Mouse (Mus musculus): ENCODE data around the gene Lrrc37a. TPM values are rescaled to one million over a fixed set of nuclear protein-coding genes. Genes with fewer than 3 reads are reported as not detected.
A peak's percentile ranks its signal among the peaks of the same experiment; 100 is the strongest.

Gene Lrrc37a
- total and polyA plus RNA-seq, 3 experiments = not detected

DNA sequence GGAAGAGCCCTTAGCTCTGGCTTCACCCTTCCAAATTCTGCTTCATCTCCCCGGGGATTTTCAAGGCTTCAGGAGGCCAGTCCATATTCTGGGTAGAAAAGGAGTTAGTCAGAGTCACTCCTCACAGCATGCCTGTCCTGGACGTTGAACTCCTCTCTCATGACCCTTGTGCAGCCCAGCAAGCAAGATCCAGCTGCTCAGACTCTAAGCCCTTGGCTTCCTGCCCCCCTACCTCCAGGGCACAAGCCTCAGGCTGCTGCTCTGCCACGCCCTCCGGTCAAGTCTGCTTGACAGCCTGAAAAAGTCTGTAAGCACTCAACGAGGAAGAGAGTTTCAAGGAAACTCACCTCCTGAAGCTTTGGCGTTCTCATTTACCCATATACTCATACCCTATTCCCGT is 97.8 kb downstream of the Lrrc37a start:
- Histone ChIP-seq H3K9ac (ENCODE audit: control insufficient read depth, low read depth, low read length, poor library complexity, severe bottlenecking) (no peak overlapping the region), H3K79me2 (ENCODE audit: control insufficient read depth, insufficient read depth, low read length, poor library complexity) (peaks cover 13% of the 10 kb centered on the region), H3K4me1 (ENCODE audit: control insufficient read depth in 1 of 2, insufficient read depth in 2 of 2, low read length in 2 of 2) (peaks cover under 1 to 5% of the 10 kb centered on the region in 2 experiments; a peak in 2 of 4 replicates), H3K4me3 (ENCODE audit: control insufficient read depth in 1 of 2, insufficient read depth in 1 of 2, low read depth in 2 of 2, low read length in 2 of 2) (no peak overlapping the region), H3K27ac (ENCODE audit: control insufficient read depth, low read depth, low read length) (no peak overlapping the region), H3K27me3 (ENCODE audit: control insufficient read depth in 1 of 2, insufficient read depth in 2 of 2, low read length in 2 of 2) (no peaks in the 10 kb centered on the region), H3K36me3 (ENCODE audit: control insufficient read depth in 1 of 2, insufficient read depth in 2 of 2, low read length in 2 of 2) (peaks cover 5 to 6% of the 10 kb centered on the region in 2 experiments), H3K9me3 (replicated peaks; ENCODE audit: insufficient read depth, low read length) (no peaks in the 10 kb centered on the region)
- no peak for DNase-seq (ENCODE audit: low read depth, low spot score)
- no peak for TF ChIP-seq MYB (IDR thresholded peaks at IDR 0.05; ENCODE audit: low read depth, low read length)
- TF ChIP-seq RCOR1 (IDR thresholded peaks at IDR 0.05; ENCODE audit: low read depth, low read length) = no peak
- no peak for TF ChIP-seq CTCF (IDR thresholded peaks at IDR 0.05 in 2 of 3, conservative IDR thresholded peaks at IDR 0.05 in 1 of 3; ENCODE audit: control insufficient read depth in 1 of 3, insufficient read depth in 1 of 3, low read depth in 2 of 3, low read length in 3 of 3, poor library complexity in 1 of 3, severe bottlenecking in 1 of 3)
- no peak for TF ChIP-seq EP300 (IDR thresholded peaks at IDR 0.05; ENCODE audit: low read depth in 1 of 2, low read length in 2 of 2)

DNA sequence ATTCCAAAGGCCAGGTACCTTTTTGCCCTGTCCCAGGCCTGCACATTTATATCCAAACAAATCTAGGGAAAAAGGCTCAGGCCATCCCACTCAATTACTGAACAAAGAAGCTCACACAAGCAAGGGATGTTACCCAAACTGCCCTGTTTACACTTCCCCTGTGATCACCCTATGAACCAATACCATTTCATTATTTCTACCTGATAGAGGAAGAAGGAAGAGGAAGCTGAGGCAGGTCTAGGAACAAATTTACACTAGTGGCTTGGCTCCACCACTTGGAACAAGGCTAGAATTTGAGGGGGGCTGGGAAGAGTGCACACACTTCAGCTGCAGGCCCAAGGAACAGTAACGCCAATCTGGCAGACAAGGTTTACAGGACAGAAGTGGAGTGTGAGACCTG is 98.6 kb downstream of the Lrrc37a start:
- H3K4me1 ChIP-seq (ENCODE audit: control insufficient read depth in 1 of 2, insufficient read depth in 2 of 2, low read length in 2 of 2) = no peaks in the 10 kb centered on the region; a peak in 1 of 4 replicates
- H3K36me3 ChIP-seq (ENCODE audit: control insufficient read depth in 1 of 2, insufficient read depth in 2 of 2, low read length in 2 of 2) = peaks cover 0 to 5% of the 10 kb centered on the region in 2 experiments; a peak in 2 of 4 replicates
- no peak overlapping the region for H3K27ac ChIP-seq (ENCODE audit: control insufficient read depth, low read depth, low read length)
- no peak for DNase-seq (ENCODE audit: low read depth, low spot score)
- TF ChIP-seq TBP (IDR thresholded peaks at IDR 0.05; ENCODE audit: low read depth, low read length) (0 out of 2 replicates have a peak, but pooled peaks have one; percentile 0), RCOR1 (IDR thresholded peaks at IDR 0.05; ENCODE audit: low read depth, low read length) (no peak)
- no peaks in the 10 kb centered on the region for H3K9me3 ChIP-seq (replicated peaks; ENCODE audit: insufficient read depth, low read length)
- H3K79me2 ChIP-seq (ENCODE audit: control insufficient read depth, insufficient read depth, low read length, poor library complexity) = peaks cover 6% of the 10 kb centered on the region
- no peaks in the 10 kb centered on the region for H3K27me3 ChIP-seq (ENCODE audit: control insufficient read depth in 1 of 2, insufficient read depth in 2 of 2, low read length in 2 of 2)
- no peak overlapping the region for H3K9ac ChIP-seq (ENCODE audit: control insufficient read depth, low read depth, low read length, poor library complexity, severe bottlenecking)
- H3K4me3 ChIP-seq (ENCODE audit: control insufficient read depth in 1 of 2, insufficient read depth in 1 of 2, low read depth in 2 of 2, low read length in 2 of 2) = no peak overlapping the region

DNA sequence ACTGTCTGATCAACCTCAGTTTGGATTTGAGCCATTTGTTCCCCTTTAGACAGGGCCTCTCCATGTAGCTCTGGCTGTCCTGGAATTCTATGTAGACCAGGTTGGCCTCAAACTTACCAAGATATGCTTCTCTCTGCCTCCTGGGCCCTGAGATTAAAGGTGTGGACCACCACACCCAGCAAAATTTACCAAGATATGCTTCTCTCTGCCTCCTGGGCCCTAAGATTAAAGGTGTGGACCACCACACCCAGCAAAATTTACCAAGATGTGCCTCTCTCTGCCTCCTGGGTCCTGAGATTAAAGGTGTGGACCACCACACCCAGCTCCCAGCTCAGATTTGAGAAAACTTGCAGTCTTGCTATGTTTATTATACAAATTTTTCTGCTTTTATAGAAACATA is 99.8 kb downstream of the Lrrc37a start:
- Histone ChIP-seq H3K4me3 (ENCODE audit: control insufficient read depth in 1 of 2, insufficient read depth in 1 of 2, low read depth in 2 of 2, low read length in 2 of 2) (no peak overlapping the region), H3K9me3 (replicated peaks; ENCODE audit: insufficient read depth, low read length) (no peaks in the 10 kb centered on the region), H3K4me1 (ENCODE audit: control insufficient read depth in 1 of 2, insufficient read depth in 2 of 2, low read length in 2 of 2) (0 out of 4 replicates have a peak, but pooled peaks cover 0 to 3% of the 10 kb centered on the region in 2 experiments), H3K27me3 (ENCODE audit: control insufficient read depth in 1 of 2, insufficient read depth in 2 of 2, low read length in 2 of 2) (no peaks in the 10 kb centered on the region), H3K27ac (ENCODE audit: control insufficient read depth, low read depth, low read length) (no peak overlapping the region), H3K36me3 (ENCODE audit: control insufficient read depth in 1 of 2, insufficient read depth in 2 of 2, low read length in 2 of 2) (peaks cover 3 to 5% of the 10 kb centered on the region in 2 experiments; a peak in 3 of 4 replicates), H3K9ac (ENCODE audit: control insufficient read depth, low read depth, low read length, poor library complexity, severe bottlenecking) (no peak overlapping the region), H3K79me2 (ENCODE audit: control insufficient read depth, insufficient read depth, low read length, poor library complexity) (no peaks in the 10 kb centered on the region)
- TF ChIP-seq ZMIZ1 (IDR thresholded peaks at IDR 0.05; ENCODE audit: low read depth, low read length) (no peak), KAT2A (conservative IDR thresholded peaks at IDR 0.05; ENCODE audit: low read depth, low read length) (no peak), TAL1 (IDR thresholded peaks at IDR 0.05; ENCODE audit: low read length) (no peak), POLR2A (IDR thresholded peaks at IDR 0.05; ENCODE audit: control insufficient read depth in 1 of 2, insufficient read depth in 1 of 2, low read depth in 1 of 2, low read length in 2 of 2, poor library complexity in 1 of 2) (no peak), RAD21 (IDR thresholded peaks at IDR 0.05; ENCODE audit: low read depth, low read length) (no peak), BHLHE40 (IDR thresholded peaks at IDR 0.05; ENCODE audit: borderline replicate concordance, low read depth, low read length) (no peak), NELFE (IDR thresholded peaks at IDR 0.05; ENCODE audit: low read depth, low read length) (no peak), ETS1 (IDR thresholded peaks at IDR 0.05; ENCODE audit: low read depth, low read length) (no peak), ZC3H11A (IDR thresholded peaks at IDR 0.05; ENCODE audit: low read depth, low read length) (no peak), TBP (IDR thresholded peaks at IDR 0.05; ENCODE audit: low read depth, low read length) (no peak), ELF1 (IDR thresholded peaks at IDR 0.05; ENCODE audit: low read depth, low read length) (no peak), TCF12 (IDR thresholded peaks at IDR 0.05; ENCODE audit: low read depth, low read length) (no peak), E2F4 (IDR thresholded peaks at IDR 0.05; ENCODE audit: borderline replicate concordance, low read depth, low read length) (no peak), ZNF384 (IDR thresholded peaks at IDR 0.05; ENCODE audit: low read depth, low read length) (no peak), SIN3A (IDR thresholded peaks at IDR 0.05; ENCODE audit: low read length) (no peak), USF1 (IDR thresholded peaks at IDR 0.05; ENCODE audit: low read depth, low read length) (no peak), MAX (IDR thresholded peaks at IDR 0.05; ENCODE audit: low read length) (no peak), MEF2A (IDR thresholded peaks at IDR 0.05; ENCODE audit: extremely low read depth, insufficient replicate concordance, low read depth, low read length, poor library complexity, severe bottlenecking) (no peak)
- DNase-seq (ENCODE audit: low read depth, low spot score) = no peak

Measured in MEL (cell line).